Mouse (Mus musculus): ENCODE measurements around the gene Mplkip. TPM values are rescaled to one million over a fixed set of nuclear protein-coding genes. Genes with fewer than 3 reads are reported as not detected.

Gene Mplkip
- total RNA-seq, 2 experiments from 2014 or later: 5.8 to 7.8 TPM

Small RNAs within 50 kb of the gene (microRNA-seq; reads per million reads assigned to microRNA genes)
- gene Mir466i: 0 reads per million in 2 experiments

Other genes starting within 250 kb of the Mplkip start
- gene Sugct, start 361 bp downstream of the Mplkip start, total RNA-seq (2021): under 1 TPM; 0.55 to 0.74 TPM
- gene Cdk13, start 109.9 kb downstream of the Mplkip start, total RNA-seq (2021): 10 to 100 TPM; 18.9 to 22.0 TPM
- gene Rala, start 249.0 kb downstream of the Mplkip start, total RNA-seq (2021): 10 to 100 TPM; 22.9 to 26.3 TPM